In the genomic region with DNA sequence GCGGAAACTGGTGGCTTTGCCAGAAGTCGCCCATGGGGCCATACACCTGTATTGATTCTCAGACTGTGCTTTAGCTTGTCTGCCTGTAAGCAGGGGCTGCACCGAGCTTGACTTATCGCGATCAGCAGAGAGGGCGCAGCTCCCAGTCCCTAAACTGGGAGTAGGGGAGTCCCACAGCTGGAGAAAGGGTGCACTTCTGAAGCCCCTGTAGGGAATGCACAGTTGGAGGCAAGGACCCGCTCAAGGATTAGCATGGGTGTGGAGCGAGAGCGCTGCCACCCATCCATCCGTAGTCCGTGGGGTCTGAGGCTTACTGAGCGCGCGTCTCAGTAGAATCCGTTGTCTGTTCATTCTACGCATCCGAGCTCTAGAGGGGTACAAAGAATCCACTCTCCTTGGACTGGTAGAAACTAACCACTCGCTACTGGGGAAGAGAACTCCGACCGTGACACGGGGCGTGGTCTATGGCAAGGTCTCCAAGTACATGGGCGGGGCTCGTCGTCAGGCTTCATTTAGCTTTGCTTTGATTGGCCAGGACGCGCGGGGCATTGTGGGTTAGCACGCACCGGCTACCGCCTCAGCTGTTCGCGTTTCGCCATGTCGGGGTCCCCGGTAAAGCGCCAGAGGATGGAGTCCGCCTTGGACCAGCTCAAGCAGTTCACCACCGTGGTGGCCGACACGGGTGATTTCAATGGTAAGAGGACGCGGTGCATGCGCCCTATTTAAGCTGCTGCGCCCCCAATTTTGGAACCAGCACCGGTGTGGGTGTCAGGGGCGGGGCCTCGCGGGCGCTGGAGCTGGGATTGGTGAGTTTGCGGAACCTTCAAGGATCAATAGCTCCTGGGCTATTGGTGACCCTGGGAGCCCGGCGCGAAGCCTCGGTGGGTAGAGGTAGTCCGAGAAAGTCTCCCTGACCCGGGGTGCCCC, we compare ENCODE assay signal across 8 mouse cellular contexts. TPM values are rescaled to one million over a fixed set of nuclear protein-coding genes. Genes with fewer than 3 reads are reported as not detected.
DNase-seq lines count a peak whose midpoint lies in the region; ATAC-seq lines count a peak whose summit lies in the region.

Taldo1 (plus strand) TSS at position 575 of the 927 bp plus-strand sequence.

- H3K27me3 ChIP-seq in forebrain, embryonic 11.5 days (ENCODE audit: control insufficient read depth, insufficient read depth, low read length), result no peaks in the 10 kb centered on the region
- H3K27me3 ChIP-seq in heart, embryonic 16.5 days (ENCODE audit: control insufficient read depth, insufficient read depth, low read length), result no peaks in the 10 kb centered on the region
- H3K27me3 ChIP-seq in liver, embryonic 15.5 days, result no peaks in the 10 kb centered on the region
- 0 out of 2 replicates have a peak, but pooled peaks cover 3% of the 10 kb centered on the region for H3K27me3 ChIP-seq in neural tube, embryonic 12.5 days (replicated peaks)

- no peaks in the 10 kb centered on the region for H3K9me3 ChIP-seq in forebrain, embryonic 11.5 days (ENCODE audit: control insufficient read depth, low read length)
- no peaks in the 10 kb centered on the region for H3K9me3 ChIP-seq in heart, embryonic 16.5 days (replicated peaks; ENCODE audit: control insufficient read depth, low read length)
- no peaks in the 10 kb centered on the region for H3K9me3 ChIP-seq in liver, embryonic 15.5 days (replicated peaks)
- no peaks in the 10 kb centered on the region for H3K9me3 ChIP-seq in neural tube, embryonic 12.5 days

- H3K36me3 ChIP-seq in forebrain, embryonic 11.5 days (ENCODE audit: control insufficient read depth, insufficient read depth, low read length), result no peaks in the 10 kb centered on the region
- peaks cover 9% of the 10 kb centered on the region; the same call in 1 of the 2 replicates for H3K36me3 ChIP-seq in heart, embryonic 16.5 days (ENCODE audit: control insufficient read depth, insufficient read depth)
- peaks cover 17% of the 10 kb centered on the region for H3K36me3 ChIP-seq in liver, embryonic 15.5 days (replicated peaks)
- H3K36me3 ChIP-seq in neural tube, embryonic 12.5 days, result peaks cover 10% of the 10 kb centered on the region; the same call in 1 of the 2 replicates

- peak within 1 kb of the TSS; percentile 74 for H3K9ac ChIP-seq in forebrain, embryonic 11.5 days (ENCODE audit: low read length)
- peak within 1 kb of the TSS; percentile 75 for H3K9ac ChIP-seq in heart, embryonic 16.5 days (ENCODE audit: low read length)
- H3K9ac ChIP-seq in liver, embryonic 15.5 days, result peak within 1 kb of the TSS; percentile 85
- peak within 1 kb of the TSS; percentile 52 for H3K9ac ChIP-seq in neural tube, embryonic 12.5 days

- peak; percentile 98 for ATAC-seq in CD4-positive, CD25-positive, alpha-beta regulatory T cell, adult 4 months
- ATAC-seq in forebrain, embryonic 11.5 days (replicated peaks; ENCODE audit: low FRiP score), result peak; percentile 93
- ATAC-seq in heart, embryonic 16.5 days (replicated peaks; ENCODE audit: extremely low read depth, insufficient read depth, low FRiP score), result peak; percentile 96
- ATAC-seq in liver, embryonic 15.5 days (ENCODE audit: insufficient read depth), result peak; percentile 78
- ATAC-seq in neural tube, embryonic 12.5 days (ENCODE audit: low FRiP score, low read depth), result peak; percentile 93

- peak; percentile 98 for DNase-seq in c-Kit-positive CD71-negative TER-119-negative erythroid progenitor cells, embryonic 14.5 days (ENCODE audit: low read depth)
- DNase-seq in forebrain, embryonic 11.5 days (ENCODE audit: low spot score), result peak; percentile 98
- peak; percentile 99 for DNase-seq in kidney, postnatal 36 days
- peak; percentile 89 for DNase-seq in telencephalon, adult 2 months (ENCODE audit: low read depth, low spot score)

- under 1% methylated on average over 57 of the region's 57 CpGs for WGBS in forebrain, embryonic 11.5 days
- under 1% methylated on average over 57 of the region's 57 CpGs for WGBS in heart, embryonic 16.5 days
- under 1% methylated on average over 57 of the region's 57 CpGs for WGBS in liver, embryonic 15.5 days (ENCODE audit: insufficient replicate concordance)
- under 1% methylated on average over 57 of the region's 57 CpGs for WGBS in neural tube, embryonic 12.5 days

- peak within 1 kb of the TSS; percentile 59 for H3K4me3 ChIP-seq in forebrain, embryonic 11.5 days (ENCODE audit: low read depth, low read length)
- H3K4me3 ChIP-seq in heart, embryonic 16.5 days (ENCODE audit: low read length), result peak within 1 kb of the TSS; percentile 87
- peak within 1 kb of the TSS; percentile 82 for H3K4me3 ChIP-seq in liver, embryonic 15.5 days (replicated peaks)
- peak within 1 kb of the TSS; percentile 63 for H3K4me3 ChIP-seq in neural tube, embryonic 12.5 days

- H3K4me1 ChIP-seq in forebrain, embryonic 11.5 days (replicated peaks; ENCODE audit: control insufficient read depth, insufficient read depth, low read length), result peaks cover 5% of the 10 kb centered on the region; the same call in 1 of the 2 replicates
- peaks cover 12% of the 10 kb centered on the region for H3K4me1 ChIP-seq in heart, embryonic 16.5 days (ENCODE audit: control insufficient read depth, insufficient read depth, low read length)
- H3K4me1 ChIP-seq in liver, embryonic 15.5 days (replicated peaks), result peaks cover 85% of the 10 kb centered on the region
- peaks cover 15% of the 10 kb centered on the region for H3K4me1 ChIP-seq in neural tube, embryonic 12.5 days

- peak within 1 kb of the TSS; percentile 51 for H3K27ac ChIP-seq in forebrain, embryonic 11.5 days (ENCODE audit: low read depth, low read length)
- H3K27ac ChIP-seq in heart, embryonic 16.5 days (ENCODE audit: low read length), result peak within 1 kb of the TSS; percentile 84
- H3K27ac ChIP-seq in liver, embryonic 15.5 days (replicated peaks), result peak within 1 kb of the TSS; percentile 100
- H3K27ac ChIP-seq in neural tube, embryonic 12.5 days, result peak within 1 kb of the TSS; percentile 27; the same call in 1 of the 2 replicates

- peak within 1 kb of the TSS; percentile 95 for H3K4me2 ChIP-seq in forebrain, embryonic 11.5 days (ENCODE audit: low read depth, low read length, severe bottlenecking)
- H3K4me2 ChIP-seq in heart, embryonic 16.5 days (ENCODE audit: low read depth, low read length), result peak within 1 kb of the TSS; percentile 86
- peak within 1 kb of the TSS; percentile 96 for H3K4me2 ChIP-seq in liver, embryonic 15.5 days
- peak within 1 kb of the TSS; percentile 76 for H3K4me2 ChIP-seq in neural tube, embryonic 12.5 days (replicated peaks)

RNA-seq across cellular contexts. Expression of gene Taldo1, which starts in this region (rescaled TPM):
- polyA plus RNA-seq in CD4-positive, CD25-positive, alpha-beta regulatory T cell, adult 4 months (2017; shearing (Covaris generic)), result 100 to 1,000 TPM; 309 to 337 TPM
- 384 and 400 TPM in 2 replicates for polyA plus RNA-seq in forebrain, embryonic 11.5 days (2014; fragmentation: Nextera tagmentation; extraction: Ambion mirVana)
- polyA plus RNA-seq in heart, embryonic 16.5 days (2015; fragmentation: Nextera tagmentation; extraction: Ambion mirVana), result 227 and 257 TPM in 2 replicates
- polyA plus RNA-seq in liver, embryonic 15.5 days (2015; fragmentation: Nextera tagmentation; extraction: Ambion mirVana), result 409 and 415 TPM in 2 replicates
- 366 and 377 TPM in 2 replicates for polyA plus RNA-seq in neural tube, embryonic 12.5 days (2016; fragmentation: Nextera tagmentation; extraction: Ambion mirVana)

Comparison
In these comparisons a context has a peak if more than half of its experiments do, and no peak if none do; other contexts are left out.
1. Peak in every context shown above with its lines: DNase-seq, ATAC-seq, H3K4me3 ChIP-seq and H3K27ac ChIP-seq.
2. H3K27ac ChIP-seq: peak in every context shown above with its lines; median percentile 100 in liver, embryonic 15.5 days; 84 in heart, embryonic 16.5 days; 51 in forebrain, embryonic 11.5 days; 27 in neural tube, embryonic 12.5 days.